Mouse (Mus musculus) regulatory T cell (primary cell): ENCODE results near the gene Prune1.

Experiments used
- in situ Hi-C: fragments of 300-600 bp; cut with MboI, MseI; formaldehyde crosslinking; loops from one replicate; pipeline ENCODE4 v1.15.1; 2025; ENCODE audit warnings: high pct_unique_total_duplicates

Gene Prune1

DNA sequence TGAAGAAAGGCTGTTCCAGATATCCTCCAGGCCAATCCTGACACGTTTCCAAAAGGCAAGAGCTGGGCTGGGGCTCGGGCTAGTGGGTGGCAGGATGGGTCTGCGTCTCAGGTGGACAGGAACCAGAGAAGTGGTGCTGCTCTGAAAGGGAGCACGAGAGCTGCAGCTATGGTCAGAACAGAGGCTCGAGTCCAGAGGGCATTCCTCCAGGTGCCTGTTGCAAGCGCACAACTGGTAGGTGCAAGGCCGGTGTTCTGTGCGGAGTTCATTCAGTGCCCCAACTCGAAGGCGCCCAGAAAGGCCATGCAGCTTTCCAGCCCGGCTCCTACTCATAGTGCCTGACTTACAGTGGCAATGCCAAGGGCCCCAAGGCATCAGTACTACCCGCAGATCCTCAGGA is 41.9 kb downstream of the Prune1 start:
- in situ Hi-C loops = no loop called here

DNA sequence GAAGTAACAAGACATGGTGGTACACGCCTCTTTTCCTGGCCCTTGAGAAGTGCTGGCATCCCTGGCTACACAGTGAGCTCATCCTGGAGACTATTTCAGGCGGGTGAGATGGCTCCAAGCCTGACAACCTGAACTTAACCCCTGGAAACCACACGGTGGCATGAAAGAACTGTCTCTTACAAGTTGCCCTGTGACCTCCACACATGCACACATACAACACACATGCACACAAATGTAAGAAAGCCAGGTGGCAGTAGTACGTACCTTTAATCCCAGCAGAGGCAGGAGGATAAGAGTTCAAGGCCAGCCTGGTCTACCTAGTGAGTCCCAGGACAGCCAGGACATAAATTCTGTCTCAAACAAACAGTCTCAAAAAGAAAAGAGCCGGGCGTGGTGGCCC is 42.9 kb downstream of the Prune1 start:
- in situ Hi-C loops = no loop called here

DNA sequence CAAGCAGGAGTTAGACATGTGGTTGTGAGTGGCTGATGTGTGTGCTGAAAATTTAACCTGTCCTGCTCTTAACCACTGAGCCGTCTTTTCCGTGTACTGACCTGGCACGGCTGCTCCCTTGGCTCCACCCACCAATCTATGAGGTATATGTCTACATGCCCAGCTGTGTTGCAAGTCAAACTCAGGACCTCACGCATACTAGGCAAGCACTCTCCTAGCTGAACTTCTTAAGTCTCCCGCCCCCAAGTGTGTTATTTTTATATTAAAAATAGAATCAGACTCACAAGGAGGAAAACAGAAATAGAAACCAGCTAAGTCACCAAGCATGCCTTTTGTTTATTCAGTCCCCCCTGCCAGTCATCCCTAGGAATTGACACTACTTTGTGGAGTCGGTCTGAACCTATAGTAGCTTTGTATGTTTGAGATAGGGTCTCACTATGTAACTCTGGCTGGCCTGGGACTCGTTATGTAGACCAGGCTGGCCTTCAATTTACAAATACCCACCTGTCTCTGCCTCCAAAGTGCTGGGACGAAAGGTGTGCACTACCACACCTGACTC is 44.3 kb downstream of the Prune1 start:
- in situ Hi-C loops = no loop called here

DNA sequence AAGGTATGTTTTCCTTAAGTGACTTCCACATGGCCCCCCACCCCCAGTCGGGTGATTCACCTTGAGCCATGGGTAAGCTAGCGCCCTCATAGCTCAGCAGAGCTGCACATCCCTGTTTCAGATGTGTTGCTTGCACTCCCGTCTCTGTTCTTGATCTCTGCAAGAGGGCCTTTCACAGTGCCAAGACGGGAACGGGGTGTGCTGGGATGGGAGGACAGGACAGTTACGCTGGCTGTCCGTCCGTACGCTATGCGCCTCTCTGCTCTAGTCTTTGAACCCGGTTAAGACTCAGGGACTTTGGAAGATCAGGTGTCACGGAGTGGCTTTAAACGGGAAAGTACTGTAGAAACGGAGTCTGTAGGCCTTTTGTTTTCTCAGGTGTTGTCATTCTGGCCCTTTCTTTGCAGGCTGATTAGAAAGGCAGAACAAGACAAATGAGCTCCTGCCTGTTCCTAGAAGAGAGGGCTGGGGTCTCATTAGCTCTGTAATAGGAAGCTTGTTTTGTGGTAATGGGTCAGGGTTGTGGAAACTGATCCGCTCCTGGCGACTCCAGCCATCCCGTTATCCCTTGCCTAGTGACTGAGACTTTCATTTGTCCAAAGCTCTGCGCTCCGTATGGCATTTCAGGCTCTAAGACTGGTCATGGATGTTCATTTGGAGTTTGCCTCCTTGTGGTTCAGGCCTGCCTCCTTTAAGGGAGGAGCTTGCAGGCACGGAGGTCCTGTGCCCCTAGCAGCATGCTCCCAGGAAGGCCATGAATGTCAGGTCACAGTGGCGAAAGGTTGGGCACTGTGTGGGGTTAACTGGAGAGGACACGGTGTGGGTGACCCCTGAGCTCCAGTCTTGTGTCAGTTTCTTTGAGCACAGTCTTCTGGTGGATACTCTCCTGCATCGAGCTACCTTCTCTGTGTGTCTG is 46.2 kb downstream of the Prune1 start:
- in situ Hi-C loops = no loop called here

DNA sequence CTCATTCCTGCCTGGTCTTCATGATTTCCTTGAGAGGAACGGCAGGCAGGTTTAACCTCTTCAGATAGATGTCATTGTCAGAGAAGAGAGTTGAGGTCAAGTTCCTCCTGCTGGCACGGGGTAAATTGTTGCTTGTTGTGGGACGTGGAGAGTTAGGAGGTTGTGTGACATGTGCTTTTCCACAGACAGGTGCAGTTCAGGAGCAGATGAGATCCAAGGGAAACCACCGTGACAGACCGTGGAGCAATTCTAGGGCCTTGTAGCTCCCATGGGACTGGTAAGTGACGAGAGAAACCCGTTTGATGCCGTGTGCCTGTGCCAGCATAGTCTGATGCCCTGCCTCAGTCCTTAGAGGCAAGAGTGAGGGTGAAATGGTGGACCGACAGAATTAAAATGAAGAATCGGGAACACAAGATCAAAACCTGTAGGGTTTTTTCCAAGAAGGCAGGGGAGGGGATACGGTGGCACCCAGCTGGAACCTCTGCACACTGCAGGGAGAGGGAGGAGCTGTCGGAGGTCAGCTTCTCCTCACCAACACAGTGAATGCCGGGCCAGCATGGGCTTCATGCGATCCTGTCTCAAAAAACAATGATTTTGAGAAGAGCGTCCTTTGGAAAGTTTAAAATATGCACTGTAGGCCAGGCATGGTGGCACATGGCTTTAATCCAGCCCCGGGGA is 48.4 kb downstream of the Prune1 start:
- in situ Hi-C loops = no loop called here

DNA sequence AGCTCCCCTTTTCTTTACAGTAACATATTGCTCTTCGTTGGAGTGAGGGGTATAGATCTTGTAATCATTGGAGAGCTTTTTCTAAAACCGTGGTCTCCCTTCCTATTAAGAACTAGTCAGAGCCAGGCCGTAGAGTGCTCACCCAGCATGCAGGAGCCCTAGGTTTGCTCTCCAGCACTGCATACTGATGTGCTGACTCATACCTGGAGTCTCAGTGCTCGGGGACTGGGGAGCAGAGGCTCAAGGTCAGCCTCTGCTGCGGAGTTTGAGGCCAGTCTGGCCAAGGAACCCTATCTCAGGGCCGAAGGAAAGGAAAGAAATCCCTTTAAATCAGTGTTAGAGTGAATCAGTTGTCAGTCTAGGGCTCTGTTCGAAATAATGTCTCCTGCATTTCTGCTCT is 49.1 kb downstream of the Prune1 start:
- in situ Hi-C loops = no loop called here

DNA sequence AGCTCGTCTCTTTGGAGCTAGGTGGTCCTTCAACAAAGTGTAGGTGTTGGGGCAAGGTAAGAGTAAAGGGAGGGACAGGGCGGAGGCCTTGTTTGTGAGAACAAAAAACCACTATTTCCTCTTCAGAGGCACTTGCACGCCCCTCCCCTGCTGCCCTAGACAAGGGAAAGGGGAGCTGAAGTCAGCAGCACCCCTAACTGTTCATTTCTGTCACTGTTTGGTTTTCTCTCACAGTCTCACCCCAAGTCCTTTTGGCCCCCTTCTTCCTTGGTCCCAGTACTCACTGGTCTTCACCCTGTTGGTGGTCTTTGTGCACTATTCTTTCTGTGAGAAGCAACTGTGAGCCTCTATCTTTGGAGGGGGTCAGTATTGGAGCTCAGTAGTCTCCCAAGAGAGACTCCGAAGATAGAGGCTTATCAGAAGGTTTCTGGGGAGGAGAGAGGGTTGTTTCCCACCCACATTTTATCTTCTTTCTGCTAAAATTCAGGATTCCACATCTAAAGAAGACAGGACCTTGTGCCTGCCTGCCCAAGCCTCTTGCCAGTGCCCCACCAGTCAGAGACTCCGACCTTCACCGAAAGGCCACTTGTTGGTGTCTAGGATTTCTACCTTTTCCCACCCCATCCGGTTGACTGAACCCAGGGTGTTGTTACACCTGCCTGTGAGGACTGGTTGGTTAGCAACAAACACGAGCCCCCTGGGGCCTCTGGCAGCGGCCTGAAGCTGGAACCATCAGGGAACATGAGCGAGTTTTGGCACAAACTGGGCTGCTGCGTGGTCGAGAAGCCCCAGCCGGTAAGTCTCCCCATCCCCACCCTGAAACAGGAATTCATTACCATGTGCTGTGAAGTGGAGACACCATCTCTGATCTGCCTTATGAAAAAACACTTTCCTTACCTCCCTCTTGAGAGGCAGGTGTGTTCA is 50.3 kb downstream of the Prune1 start, which contains the start of gene Mllt11:
Gene Mllt11 (minus strand): TSS at position 874 of the 924 bp plus-strand sequence.
- in situ Hi-C loops = no loop called here

DNA sequence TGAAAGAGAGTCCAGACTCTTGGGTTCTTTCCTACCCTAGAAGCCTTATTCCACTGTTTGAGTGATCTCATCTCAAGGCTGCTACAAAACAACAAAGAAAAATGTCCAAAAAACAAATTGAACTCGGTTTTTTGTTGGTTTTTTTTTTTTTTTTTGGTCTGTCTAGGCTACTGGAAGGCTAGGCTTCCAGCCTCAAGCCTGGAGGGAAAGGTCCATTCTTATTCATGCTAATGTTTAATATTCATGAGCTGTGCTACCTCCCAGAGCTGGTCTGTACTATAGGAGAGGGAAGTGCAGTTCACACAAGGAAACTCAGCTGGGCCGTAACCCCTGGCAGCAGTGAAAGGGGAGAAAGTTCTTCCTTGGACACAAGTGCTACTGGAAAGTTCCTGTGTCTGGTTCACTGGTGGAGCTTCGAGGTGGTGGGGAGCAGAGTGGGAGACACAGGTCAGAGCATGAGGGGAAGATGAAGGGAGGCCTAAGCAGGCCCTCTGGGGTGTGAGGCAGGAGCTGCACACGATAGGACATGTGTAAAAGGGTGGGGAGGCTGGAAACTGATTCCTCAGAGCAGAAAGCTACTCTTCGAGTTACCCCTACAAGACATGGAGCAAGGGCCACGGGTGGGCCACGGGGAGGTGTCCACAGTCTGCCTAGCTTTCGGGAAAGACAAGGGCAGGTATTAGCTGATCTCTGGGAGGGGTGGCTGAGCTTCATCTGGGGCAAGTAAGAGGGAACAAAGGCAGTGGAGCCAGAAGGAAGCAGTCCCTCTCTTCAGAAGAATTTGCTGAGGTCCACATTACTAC is 51.2 kb downstream of the Prune1 start:
- in situ Hi-C loops = no loop called here

DNA sequence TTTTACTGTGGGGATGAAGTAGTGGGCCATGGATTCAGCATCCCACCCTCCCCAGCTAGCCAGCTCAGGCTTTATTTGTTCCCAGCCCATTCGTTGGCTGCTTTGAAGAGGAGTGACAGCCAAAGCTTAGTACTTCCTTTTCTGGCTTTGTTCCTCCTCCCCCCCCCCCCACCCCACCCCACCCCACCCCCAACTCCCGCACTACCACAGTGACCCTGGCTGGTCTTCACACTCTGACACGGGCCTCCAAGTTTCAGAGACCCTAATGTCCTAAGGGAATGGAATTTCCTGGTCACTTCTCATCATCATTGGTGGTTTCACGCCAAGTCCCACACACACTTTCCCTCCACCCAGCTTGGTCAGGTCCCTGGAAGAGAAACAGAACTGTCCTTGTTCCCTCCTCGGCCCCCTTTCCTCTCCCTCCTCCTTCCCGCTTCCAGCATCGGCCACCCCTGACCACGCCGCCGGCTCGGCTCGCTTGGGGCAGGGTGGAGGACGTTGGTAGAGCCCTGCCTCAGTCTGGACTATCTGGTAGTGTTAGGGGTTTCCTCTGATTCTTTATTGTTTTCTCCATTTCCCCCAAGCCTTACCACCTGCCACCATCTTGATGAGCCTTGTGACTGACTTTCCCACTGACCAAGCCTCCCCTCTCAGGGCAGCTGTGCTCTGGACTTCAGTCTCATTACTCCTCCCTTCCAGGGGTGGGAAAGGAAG is 51.9 kb downstream of the Prune1 start:
- in situ Hi-C loops = loop anchor here (5.0 kb wide), 1 partner anchor 68 kb away; the partner anchor contains the start of gene Sema6c

DNA sequence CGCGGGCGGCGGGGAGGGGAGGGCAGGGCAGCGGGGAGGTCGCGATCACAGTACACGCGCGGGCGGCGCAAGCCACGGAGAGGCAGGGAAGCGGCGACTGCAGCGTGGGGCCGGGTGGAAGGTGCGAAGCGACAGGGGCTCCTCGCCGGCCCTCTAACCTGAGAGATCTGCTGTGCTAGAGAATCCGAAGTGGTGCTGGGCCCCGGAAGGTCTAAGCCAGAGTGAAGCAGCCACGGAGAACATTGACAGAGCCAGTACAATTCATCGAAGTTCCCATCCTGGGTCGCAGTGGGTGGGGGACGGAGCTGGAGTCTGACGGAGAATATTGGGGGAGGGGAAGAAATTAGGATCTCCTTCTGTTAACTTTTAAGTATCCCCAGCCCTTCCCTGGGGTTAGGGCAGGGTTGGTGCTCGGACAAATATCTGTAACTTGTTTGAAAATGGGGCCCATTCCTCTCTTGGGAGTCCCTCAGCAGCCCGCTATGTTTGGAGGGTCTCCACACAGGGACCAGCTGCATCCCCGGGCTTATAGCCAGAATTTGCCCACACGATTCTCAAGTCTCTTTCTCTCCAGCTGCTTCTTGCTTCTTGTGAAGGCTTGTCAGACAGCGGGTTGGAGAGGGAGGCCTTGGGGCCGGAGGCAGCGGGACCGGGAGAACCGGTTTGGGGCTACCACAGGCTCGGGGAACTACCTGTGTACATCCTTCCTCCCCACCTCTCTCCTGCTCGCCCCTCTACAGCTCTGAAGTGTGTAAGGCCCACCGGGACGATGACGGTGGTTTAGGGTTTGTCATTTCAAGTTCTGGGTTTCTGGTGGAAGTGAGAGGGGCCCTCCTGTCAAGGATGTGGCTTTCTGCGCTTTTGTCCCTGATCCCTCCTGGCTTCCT is 52.7 kb downstream of the Prune1 start:
- in situ Hi-C loops = loop anchor here (5.0 kb wide), 1 partner anchor 67 kb away; the partner anchor contains the start of gene Sema6c

DNA sequence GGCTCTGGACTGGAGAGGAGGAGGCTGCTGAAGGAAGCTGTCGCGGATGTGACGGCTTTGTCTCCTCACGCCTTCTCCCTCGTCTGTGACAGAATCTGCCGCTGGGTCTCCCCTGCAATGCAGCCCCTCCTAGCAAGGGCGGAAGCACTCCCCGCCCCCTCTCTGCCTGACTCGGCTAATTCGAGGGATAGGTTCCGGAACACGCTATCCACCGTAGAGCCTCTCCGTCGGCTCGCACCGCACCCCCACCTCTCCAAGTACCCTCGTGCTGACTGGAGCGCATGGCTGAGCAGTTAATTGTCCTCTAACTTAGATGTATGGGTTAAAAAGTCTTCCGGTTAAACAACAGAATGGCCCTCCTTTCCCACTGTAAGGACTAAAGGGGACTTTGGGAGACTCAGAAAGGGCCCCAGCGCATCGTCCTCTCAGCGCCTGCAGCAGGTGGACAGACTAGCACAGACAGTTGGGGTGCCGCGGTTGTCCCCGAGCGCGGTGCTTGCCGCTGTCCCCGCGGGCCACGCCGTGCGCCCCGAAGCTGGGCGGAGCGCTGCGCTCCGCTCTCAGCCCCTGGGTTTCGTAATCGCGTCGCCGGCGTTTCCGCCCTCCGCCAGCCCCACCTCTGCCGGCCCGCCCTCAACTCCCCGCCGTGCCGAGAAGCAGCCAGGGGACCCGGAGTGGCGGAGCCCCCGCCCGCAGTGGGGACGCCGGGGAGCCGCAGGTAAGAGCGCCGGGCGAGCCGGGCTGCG is 53.6 kb downstream of the Prune1 start, which contains the start of gene Cdc42se1:
Gene Cdc42se1 (plus strand): TSS at position 585 of the 746 bp plus-strand sequence.
- in situ Hi-C loops = loop anchor here (5.0 kb wide), 1 partner anchor 66 kb away; the partner anchor contains the start of gene Sema6c

DNA sequence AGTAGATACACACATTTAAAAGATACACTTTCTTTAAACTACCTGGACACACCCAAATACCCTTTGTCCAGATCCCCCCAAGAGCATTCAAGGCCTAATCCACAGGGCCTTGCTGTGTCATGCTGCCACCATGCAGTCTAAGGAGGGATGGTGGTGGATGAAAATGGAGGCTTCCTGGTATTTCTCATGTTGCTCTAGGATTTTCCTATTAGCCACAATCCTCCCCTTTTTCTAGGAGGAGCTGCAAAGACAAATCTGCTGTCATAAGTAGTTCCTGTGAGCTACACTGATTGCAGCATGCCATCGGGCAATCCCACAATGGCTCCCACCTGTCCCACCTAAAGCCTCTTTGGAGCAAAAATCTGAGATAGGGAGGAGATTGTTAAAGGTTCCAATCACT is 54.7 kb downstream of the Prune1 start:
- in situ Hi-C loops = loop anchor here (5.0 kb wide), 1 partner anchor 65 kb away; the partner anchor contains the start of gene Sema6c

DNA sequence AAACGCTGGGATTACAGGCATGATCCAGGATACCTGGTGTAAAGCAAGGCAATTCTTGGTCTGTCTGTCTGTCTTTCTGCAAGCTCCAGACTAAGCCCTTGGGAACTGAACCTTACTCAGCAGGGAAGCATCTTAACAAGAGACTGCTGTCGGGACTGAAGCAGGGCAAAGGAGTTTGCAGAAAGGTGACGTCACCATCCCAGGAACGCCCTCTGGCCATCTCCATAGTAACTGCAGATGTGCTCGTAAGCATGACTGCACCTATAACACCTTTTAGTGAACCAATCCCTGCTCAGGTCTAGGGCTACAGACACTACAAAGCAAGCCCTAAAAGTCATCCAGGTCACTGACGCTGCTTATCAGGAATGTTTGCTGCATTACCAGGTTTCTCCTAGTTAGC is 57.6 kb downstream of the Prune1 start:
- in situ Hi-C loops = no loop called here

DNA sequence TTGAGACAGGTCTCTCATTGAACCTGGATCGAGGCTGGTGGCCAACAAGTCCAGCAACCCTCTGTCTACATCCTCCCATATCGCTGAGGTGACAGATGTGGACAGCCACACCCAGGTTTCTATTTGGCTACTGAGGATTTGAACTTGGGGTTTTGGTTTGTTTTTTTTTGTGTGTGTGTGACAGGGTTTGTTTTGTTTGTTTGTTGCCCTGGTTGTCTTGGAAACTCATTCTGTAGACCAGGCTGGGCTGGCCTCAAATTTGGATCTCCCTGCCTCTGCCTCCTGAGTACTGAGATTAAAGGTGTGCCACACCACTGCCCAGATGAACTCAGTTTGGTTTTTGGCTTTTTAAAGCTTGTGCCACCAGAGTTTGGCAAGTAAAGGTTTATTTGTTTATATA is 58.8 kb downstream of the Prune1 start:
- in situ Hi-C loops = no loop called here

DNA sequence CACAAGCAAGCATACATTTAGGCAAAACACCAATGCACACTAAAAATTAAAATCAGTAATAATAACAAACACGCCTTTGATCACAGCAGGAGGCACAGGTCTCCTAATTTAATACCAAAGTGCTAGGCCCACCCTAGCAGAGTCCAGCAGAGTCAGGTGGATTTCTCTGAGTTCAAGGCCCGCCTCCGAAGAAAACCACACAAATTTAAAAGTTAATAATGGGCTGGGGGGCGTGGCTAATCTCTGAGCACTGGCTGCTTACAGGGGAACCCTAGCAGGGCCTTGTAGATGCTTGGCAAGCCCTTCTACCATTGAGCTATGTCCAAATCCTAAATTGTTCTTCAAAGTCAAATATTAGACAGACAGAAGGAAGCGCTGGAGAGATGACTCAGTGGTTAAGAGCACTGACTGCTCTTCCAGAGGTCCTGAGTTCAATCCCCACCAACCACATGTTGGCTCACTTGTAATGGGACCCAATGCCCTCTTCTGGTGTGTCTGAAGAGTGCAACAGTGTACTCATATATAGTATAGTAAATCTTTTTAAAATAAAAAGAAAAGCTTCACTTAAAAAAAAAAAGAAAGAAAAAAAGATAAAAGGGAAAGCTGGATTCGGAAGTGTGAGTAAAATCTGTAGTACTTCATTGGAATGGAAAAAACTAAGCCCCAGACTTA is 63.3 kb downstream of the Prune1 start:
- in situ Hi-C loops = no loop called here

DNA sequence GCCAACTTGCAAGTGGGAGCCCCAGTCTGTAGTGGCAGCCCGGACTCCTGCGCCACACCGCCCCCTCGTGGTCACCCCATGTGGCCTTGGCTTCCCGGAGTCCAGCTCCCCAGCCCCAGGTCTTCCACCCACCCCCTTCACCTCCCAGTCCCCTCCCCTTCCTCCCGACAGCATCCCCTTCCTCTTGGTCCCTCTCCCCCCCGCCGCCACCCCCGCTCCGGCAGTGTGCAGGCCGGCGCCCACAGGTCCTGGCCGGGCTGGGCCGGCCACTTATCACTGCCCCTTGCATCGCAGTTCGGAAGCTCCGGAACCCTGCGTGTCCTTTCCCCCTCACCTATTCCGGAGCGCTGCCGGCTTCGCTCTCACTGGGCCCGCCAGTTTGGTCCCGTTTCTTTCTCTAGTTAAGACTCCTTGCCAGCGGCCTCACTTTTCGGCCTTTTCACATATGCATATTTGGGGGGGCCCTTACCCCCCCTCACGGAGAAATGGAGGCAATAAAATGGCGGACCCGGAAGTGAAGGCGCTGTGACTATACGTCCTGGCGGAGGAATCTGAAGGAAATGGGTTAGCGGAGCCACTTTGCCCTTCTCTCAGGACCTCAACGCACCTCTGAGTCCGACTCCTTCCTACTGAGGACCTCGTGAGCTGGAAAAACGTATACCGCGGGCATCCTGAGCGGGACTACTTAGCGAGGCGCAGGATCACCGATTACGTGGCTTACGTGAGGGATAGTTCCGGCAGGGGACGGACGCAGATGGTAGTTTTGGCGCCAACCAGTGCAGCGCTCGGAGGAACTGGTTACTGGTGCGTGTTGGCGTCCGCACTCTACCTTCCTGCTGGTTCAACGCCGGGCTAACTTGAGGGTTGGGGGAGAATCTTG is 64.4 kb downstream of the Prune1 start, which contains the start of gene Gabpb2:
Gene Gabpb2 (minus strand): TSS at position 662 of the 880 bp plus-strand sequence.
- in situ Hi-C loops = no loop called here
